Mouse (Mus musculus) stomach, embryonic 16.5 days (tissue): ENCODE measurements around the gene Fcgr3. TPM values are rescaled to one million over a fixed set of nuclear protein-coding genes. Genes with fewer than 3 reads are reported as not detected.

Experiments used
- ATAC-seq: fragments of 200-750 bp; cut with Nextera tagmentation; 2 replicates; pipeline ENCODE4 v1.8.0; 2017; ENCODE audit warnings: moderate number of reproducible peaks, moderate TSS enrichment; ENCODE audit not compliant: insufficient read depth, low FRiP score
- H3K27ac ChIP-seq: fragments of 300-500 bp; sonication (generic); 2 replicates; pipeline ENCODE4 v1.5.1; 2014; ENCODE audit warnings: low read length
- H3K27me3 ChIP-seq: fragments of 300-500 bp; sonication (generic); 2 replicates; pipeline ENCODE4 v1.6.1; 2014; ENCODE audit warnings: low read length, control low read depth, mixed read lengths; ENCODE audit not compliant: control insufficient read depth, insufficient read depth
- H3K36me3 ChIP-seq: fragments of 300-500 bp; sonication (generic); 2 replicates; pipeline ENCODE4 v1.6.1; 2014; ENCODE audit warnings: low read length; ENCODE audit not compliant: control insufficient read depth, insufficient read depth
- H3K4me1 ChIP-seq: fragments of 300-500 bp; sonication (generic); 2 replicates; pipeline ENCODE4 v1.6.1; 2014; ENCODE audit warnings: low read length, control low read depth, mixed read lengths; ENCODE audit not compliant: control insufficient read depth, insufficient read depth
- H3K4me2 ChIP-seq: fragments of 300-500 bp; sonication (generic); 2 replicates; pipeline ENCODE4 v1.6.1; 2014; ENCODE audit warnings: low read depth, low read length, mixed read lengths
- H3K4me3 ChIP-seq: fragments of 300-500 bp; sonication (generic); replicated peaks from 2 replicates; pipeline ENCODE4 v1.5.1; 2014; ENCODE audit warnings: mild to moderate bottlenecking, low read length
- H3K9ac ChIP-seq: fragments of 300-500 bp; sonication (generic); 2 replicates; pipeline ENCODE4 v1.6.1; 2014; ENCODE audit warnings: low read length
- H3K9me3 ChIP-seq: fragments of 300-500 bp; sonication (generic); replicated peaks from 2 replicates; pipeline ENCODE4 v1.6.1; 2016; ENCODE audit warnings: low read length, control low read depth; ENCODE audit not compliant: control insufficient read depth
- WGBS: fragments of 180-500 bp; shearing (Covaris S2); extraction: QIAGEN DNeasy Blood & Tissue Kit; methylation state at CpG from one replicate; pipeline ENCODE4 v1.1.7; 2014; 5-methylcytosine and 5-hydroxymethylcytosine counted together
- polyA plus RNA-seq: library from polyadenylated mRNA; unstranded; fragments of >200 nt; fragmentation: Nextera tagmentation; extraction: Ambion mirVana; gene quantifications from 2 replicates; pipeline ENCODE4 v1.2.1, GENCODE M21; 2015

Fcgr3 gene
- polyA plus RNA-seq, 1 experiment from 2014 or later, result 20.2 TPM

- Histone ChIP-seq H3K9me3 (no peaks in the 10 kb centered on the region), H3K4me3 (no peak overlapping the region), H3K27ac (no peak overlapping the region), H3K36me3 (no peaks in the 10 kb centered on the region), H3K9ac (no peak overlapping the region), H3K4me2 (no peak overlapping the region), H3K27me3 (no peaks in the 10 kb centered on the region), H3K4me1 (no peaks in the 10 kb centered on the region)
- 71% methylated on average over 3 of the region's 3 CpGs for WGBS
- ATAC-seq, result no peak
These were observed 18.2 kb downstream of the Fcgr3 start for GRCm38 (mm10) chr1:171046501-171046900.

GRCm38 (mm10) chr1:171045079-171045465 lies 19.7 kb downstream of the Fcgr3 start:
- ATAC-seq, result no peak
- peak overlapping the region; percentile 61 for H3K4me2 ChIP-seq
- H3K4me3 ChIP-seq, result peak overlapping the region; percentile 79
- no peaks in the 10 kb centered on the region for H3K36me3 ChIP-seq
- no peak overlapping the region for H3K27ac ChIP-seq
- peak overlapping the region; percentile 57 for H3K9ac ChIP-seq
- no peaks in the 10 kb centered on the region for H3K9me3 ChIP-seq
- no peaks in the 10 kb centered on the region for H3K27me3 ChIP-seq
- 7% methylated on average over 14 of the region's 14 CpGs for WGBS
- H3K4me1 ChIP-seq, result no peaks in the 10 kb centered on the region

- Histone ChIP-seq H3K9ac (peak overlapping the region; percentile 72), H3K36me3 (no peaks in the 10 kb centered on the region), H3K4me2 (peak overlapping the region; percentile 61), H3K4me1 (no peaks in the 10 kb centered on the region), H3K27me3 (no peaks in the 10 kb centered on the region), H3K4me3 (peak overlapping the region; percentile 79), H3K9me3 (no peaks in the 10 kb centered on the region), H3K27ac (peak overlapping the region; percentile 93)
- under 1% methylated on average over 33 of the region's 33 CpGs for WGBS
- peak; percentile 95 for ATAC-seq
These were observed 20.2 kb downstream of the Fcgr3 start for GRCm38 (mm10) chr1:171044365-171045078.

GRCm38 (mm10) chr1:171043594-171044153 lies 21.1 kb downstream of the Fcgr3 start:
- Histone ChIP-seq H3K4me3 (peak overlapping the region; percentile 79), H3K9me3 (no peaks in the 10 kb centered on the region), H3K9ac (peak overlapping the region; percentile 72; the same call in 1 of the 2 replicates), H3K4me2 (peak overlapping the region; percentile 54), H3K27ac (peak overlapping the region; percentile 93; the same call in 1 of the 2 replicates), H3K27me3 (no peaks in the 10 kb centered on the region), H3K4me1 (no peaks in the 10 kb centered on the region), H3K36me3 (no peaks in the 10 kb centered on the region)
- WGBS, result 66% methylated on average over 3 of the region's 3 CpGs
- no peak for ATAC-seq

- H3K27me3 ChIP-seq, result peaks cover 3% of the 10 kb centered on the region; the same call in 1 of the 2 replicates
- H3K9ac ChIP-seq, result no peak overlapping the region
- WGBS, result 70% methylated on average over 7 of the region's 7 CpGs
- H3K27ac ChIP-seq, result no peak overlapping the region
- no peaks in the 10 kb centered on the region for H3K9me3 ChIP-seq
- H3K4me3 ChIP-seq, result no peak overlapping the region
- ATAC-seq, result no peak
- H3K4me2 ChIP-seq, result no peak overlapping the region
- no peaks in the 10 kb centered on the region for H3K4me1 ChIP-seq
- no peaks in the 10 kb centered on the region for H3K36me3 ChIP-seq
These were observed 24.9 kb downstream of the Fcgr3 start for GRCm38 (mm10) chr1:171039880-171040279.

- no peak for ATAC-seq
- Histone ChIP-seq H3K4me2 (no peak overlapping the region), H3K9ac (no peak overlapping the region), H3K27ac (no peak overlapping the region), H3K4me1 (no peaks in the 10 kb centered on the region), H3K4me3 (no peak overlapping the region), H3K36me3 (no peaks in the 10 kb centered on the region), H3K9me3 (no peaks in the 10 kb centered on the region), H3K27me3 (peaks cover 3% of the 10 kb centered on the region; the same call in 1 of the 2 replicates)
- WGBS, result 70% methylated on average over 6 of the region's 6 CpGs
These were observed 25.6 kb downstream of the Fcgr3 start for GRCm38 (mm10) chr1:171039135-171039534.

GRCm38 (mm10) chr1:171037861-171038721 lies 26.6 kb downstream of the Fcgr3 start:
- H3K27ac ChIP-seq, result peak overlapping the region; percentile 94
- WGBS, result under 1% methylated on average over 47 of the region's 47 CpGs
- H3K9ac ChIP-seq, result peak overlapping the region; percentile 86
- H3K9me3 ChIP-seq, result no peaks in the 10 kb centered on the region
- H3K4me1 ChIP-seq, result no peaks in the 10 kb centered on the region
- H3K27me3 ChIP-seq, result peaks cover 3% of the 10 kb centered on the region; the same call in 1 of the 2 replicates
- ATAC-seq, result peak; percentile 87
- peak overlapping the region; percentile 99 for H3K4me3 ChIP-seq
- H3K4me2 ChIP-seq, result peak overlapping the region; percentile 66
- H3K36me3 ChIP-seq, result no peaks in the 10 kb centered on the region

GRCm38 (mm10) chr1:171036550-171037324 lies 28.0 kb downstream of the Fcgr3 start:
- WGBS, result 3% methylated on average over 22 of the region's 22 CpGs
- H3K4me3 ChIP-seq, result peak overlapping the region; percentile 49
- H3K9ac ChIP-seq, result no peak overlapping the region
- no peaks in the 10 kb centered on the region for H3K36me3 ChIP-seq
- no peaks in the 10 kb centered on the region for H3K9me3 ChIP-seq
- H3K4me1 ChIP-seq, result no peaks in the 10 kb centered on the region
- H3K27ac ChIP-seq, result no peak overlapping the region
- ATAC-seq, result no peak; the same call in 1 of the 2 replicates
- H3K4me2 ChIP-seq, result peak overlapping the region; percentile 74
- H3K27me3 ChIP-seq, result peaks cover 3% of the 10 kb centered on the region; the same call in 1 of the 2 replicates
